Mouse (Mus musculus): ENCODE results near the gene Taf9.

- no peak for TF ChIP-seq CTCF (IDR thresholded peaks at IDR 0.05; ENCODE audit: borderline replicate concordance, insufficient read depth, low read depth, low read length)
- no peak for TF ChIP-seq POLR2A (IDR thresholded peaks at IDR 0.05; ENCODE audit: borderline replicate concordance, insufficient read depth, low read length)
These were observed 47.5 kb downstream of the Taf9 start for GRCm38 (mm10) chr13:100698866-100699265.
